Mouse (Mus musculus) heart, embryonic 11.5 days (tissue): Measurements from ENCODE around the gene Ctsf. TPM values are rescaled to one million over a fixed set of nuclear protein-coding genes. Genes with fewer than 3 reads are reported as not detected.

Source experiments
- ATAC-seq: fragments of 200-750 bp; cut with Nextera tagmentation; replicated peaks from 2 replicates; pipeline ENCODE4 v1.8.0; 2017; ENCODE audit warnings: moderate library complexity; ENCODE audit not compliant: insufficient number of reproducible peaks, low FRiP score, low TSS enrichment
- H3K27ac ChIP-seq: fragments of 300-500 bp; sonication (generic); 2 replicates; pipeline ENCODE4 v1.5.1; 2014; ENCODE audit warnings: mild to moderate bottlenecking, low read depth, low read length
- H3K27me3 ChIP-seq: fragments of 300-500 bp; sonication (generic); 2 replicates; pipeline ENCODE4 v1.6.1; 2014; ENCODE audit warnings: mild to moderate bottlenecking, low read length, mixed read lengths; ENCODE audit not compliant: control insufficient read depth, insufficient read depth
- H3K36me3 ChIP-seq: fragments of 300-500 bp; sonication (generic); 2 replicates; pipeline ENCODE4 v1.6.1; 2014; ENCODE audit warnings: mild to moderate bottlenecking, low read length, moderate library complexity, mixed read lengths; ENCODE audit not compliant: control insufficient read depth, insufficient read depth
- H3K4me1 ChIP-seq: fragments of 300-500 bp; sonication (generic); 2 replicates; pipeline ENCODE4 v1.6.1; 2014; ENCODE audit warnings: low read length; ENCODE audit not compliant: control insufficient read depth, insufficient read depth
- H3K4me2 ChIP-seq: fragments of 300-500 bp; sonication (generic); 2 replicates; pipeline ENCODE4 v1.6.1; 2014; ENCODE audit warnings: mild to moderate bottlenecking, moderate library complexity
- H3K4me3 ChIP-seq: fragments of 300-500 bp; sonication (generic); 2 replicates; pipeline ENCODE4 v1.5.1; 2014; ENCODE audit warnings: low read depth, low read length
- H3K9ac ChIP-seq: fragments of 300-500 bp; sonication (generic); 2 replicates; pipeline ENCODE4 v1.6.1; 2014; ENCODE audit warnings: mild to moderate bottlenecking, low read depth, low read length, moderate library complexity
- H3K9me3 ChIP-seq: fragments of 300-500 bp; sonication (generic); replicated peaks from 2 replicates; pipeline ENCODE4 v1.6.1; 2016; ENCODE audit warnings: low read length; ENCODE audit not compliant: control insufficient read depth
- WGBS: fragments of 180-500 bp; shearing (Covaris S2); extraction: QIAGEN DNeasy Blood & Tissue Kit; methylation state at CpG from one replicate; pipeline ENCODE4 v1.1.7; 2014; ENCODE audit not compliant: insufficient replicate concordance; 5-methylcytosine and 5-hydroxymethylcytosine counted together
- polyA plus RNA-seq: library from polyadenylated mRNA; unstranded; fragments of >200 nt; fragmentation: Nextera tagmentation; extraction: Ambion mirVana; gene quantifications from 2 replicates; pipeline ENCODE4 v1.2.1, GENCODE M21; 2014

Ctsf gene
- polyA plus RNA-seq, 1 experiment from 2014 or later: 23.3 TPM

DNA sequence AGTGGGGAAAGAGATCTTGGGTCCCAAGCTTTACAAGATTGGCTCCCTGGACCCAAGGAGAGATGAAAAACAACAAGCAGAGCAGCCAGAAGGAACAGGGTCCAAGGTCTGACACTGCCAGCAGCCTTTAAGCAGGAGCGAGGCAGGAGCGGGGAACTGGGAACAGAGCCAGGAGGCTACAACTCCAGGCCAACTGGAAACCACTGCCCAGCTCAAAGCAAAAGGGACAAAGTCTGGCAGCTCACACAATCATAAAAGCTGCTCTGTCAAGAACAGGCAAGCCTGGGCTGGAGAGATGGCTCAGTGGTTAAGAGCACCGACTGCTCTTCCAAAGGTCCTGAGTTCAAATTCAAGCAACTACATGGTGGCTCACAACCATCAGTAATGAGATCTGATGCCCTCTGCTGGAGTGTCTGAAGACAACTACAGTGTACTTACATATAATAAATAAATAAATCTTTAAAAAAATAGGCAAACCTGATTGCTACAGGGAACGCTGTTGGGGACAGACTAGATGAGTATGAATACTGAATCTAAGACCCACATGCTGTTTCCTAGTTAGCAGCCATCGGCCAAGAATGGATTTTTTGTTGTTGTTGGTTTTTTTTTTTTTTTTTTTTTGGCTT, 34.1 kb upstream of the Ctsf start:
- no peaks in the 10 kb centered on the region for H3K27me3 ChIP-seq
- no peak overlapping the region for H3K27ac ChIP-seq
- H3K9me3 ChIP-seq: no peaks in the 10 kb centered on the region
- H3K4me2 ChIP-seq: no peak overlapping the region
- 76% methylated on average over 5 of the region's 5 CpGs for WGBS
- peaks cover 5% of the 10 kb centered on the region; the same call in 1 of the 2 replicates for H3K36me3 ChIP-seq
- no peaks in the 10 kb centered on the region for H3K4me1 ChIP-seq
- no peak overlapping the region for H3K4me3 ChIP-seq
- no peak for ATAC-seq
- no peak overlapping the region for H3K9ac ChIP-seq

DNA sequence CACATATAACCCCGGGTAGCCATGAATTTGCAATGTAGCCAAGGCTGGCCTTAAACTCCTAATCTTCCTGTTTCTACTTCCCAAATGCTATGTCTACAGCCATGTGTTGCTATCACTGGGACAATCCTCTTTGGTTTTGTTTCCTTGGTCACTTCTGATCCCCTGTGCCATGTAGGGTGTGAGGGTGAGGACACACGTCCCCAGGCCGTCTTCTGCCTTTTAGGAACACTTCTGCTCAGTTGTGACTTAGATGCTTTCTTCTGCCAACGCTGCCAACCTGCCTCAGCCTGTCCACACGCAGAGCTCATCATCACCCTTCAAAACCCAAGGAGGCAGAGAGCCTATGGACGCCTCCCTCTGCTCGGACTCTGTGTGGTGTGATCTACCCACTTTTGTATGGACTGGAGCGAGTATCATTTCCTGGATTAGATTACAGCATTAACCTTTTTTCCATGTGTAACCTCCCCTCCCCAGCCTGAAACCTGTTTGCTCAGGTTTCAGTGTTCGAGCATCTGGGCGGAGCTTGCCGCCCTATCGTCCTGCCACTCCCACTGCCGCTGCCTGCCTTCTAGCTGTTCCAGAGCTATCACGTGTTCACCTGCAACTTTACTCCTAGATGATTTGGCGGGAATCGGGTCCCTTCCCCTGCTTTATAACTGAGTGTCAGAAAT, 26.4 kb upstream of the Ctsf start:
- H3K9me3 ChIP-seq: no peaks in the 10 kb centered on the region
- no peaks in the 10 kb centered on the region for H3K27me3 ChIP-seq
- no peaks in the 10 kb centered on the region for H3K4me1 ChIP-seq
- peaks cover 5% of the 10 kb centered on the region; the same call in 1 of the 2 replicates for H3K36me3 ChIP-seq
- 54% methylated on average over 16 of the region's 16 CpGs for WGBS
- ATAC-seq: no peak
- H3K4me3 ChIP-seq: no peak overlapping the region
- H3K9ac ChIP-seq: no peak overlapping the region
- no peak overlapping the region for H3K27ac ChIP-seq
- no peak overlapping the region for H3K4me2 ChIP-seq

DNA sequence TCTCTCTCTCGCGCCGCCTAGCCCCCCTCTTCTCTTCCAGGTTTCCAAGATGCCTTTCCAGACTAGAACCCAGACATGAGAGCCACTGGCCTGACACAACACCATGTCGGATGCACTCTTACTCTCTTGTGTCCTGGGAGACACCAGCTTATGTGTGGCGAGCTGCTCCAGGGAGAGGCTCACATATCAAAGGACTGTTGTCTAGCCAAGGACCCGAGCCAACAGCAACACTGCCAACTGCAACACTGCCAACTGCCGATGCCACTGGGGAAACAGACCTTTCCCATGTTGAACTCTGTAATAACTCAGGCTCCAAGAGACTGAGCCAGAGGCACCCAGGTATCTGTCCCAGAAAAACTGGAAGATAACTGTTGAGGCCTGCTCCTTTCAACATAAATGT, 25.8 kb upstream of the Ctsf start:
- ATAC-seq: no peak

DNA sequence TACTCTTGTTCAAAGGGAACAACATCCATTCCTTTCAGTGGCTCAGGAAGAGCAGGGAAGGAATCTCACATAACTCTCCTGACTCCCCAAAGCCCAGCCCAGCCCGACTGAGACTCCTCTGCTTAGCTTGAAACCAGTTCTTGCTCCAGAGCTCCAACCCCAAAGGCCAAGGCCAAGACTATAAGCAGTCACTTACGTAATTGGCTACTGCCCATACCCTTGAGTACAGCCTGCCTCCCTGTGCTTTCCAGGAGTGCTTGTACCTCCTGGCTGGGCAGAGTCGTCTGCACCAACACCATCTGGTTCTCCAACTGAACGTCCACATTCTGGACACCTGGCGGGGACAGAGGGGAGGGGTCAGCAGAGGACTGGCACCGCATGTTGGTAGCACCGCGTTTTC, 21.0 kb upstream of the Ctsf start:
- Histone ChIP-seq H3K9me3 (no peaks in the 10 kb centered on the region), H3K27ac (no peak overlapping the region), H3K27me3 (no peaks in the 10 kb centered on the region), H3K4me2 (no peak overlapping the region), H3K4me1 (peaks cover 6% of the 10 kb centered on the region; the same call in 1 of the 2 replicates), H3K36me3 (no peaks in the 10 kb centered on the region), H3K4me3 (no peak overlapping the region), H3K9ac (no peak overlapping the region)
- ATAC-seq: no peak
- 84% methylated on average over 8 of the region's 8 CpGs for WGBS

More for the DNA sequence above, 25.8 kb upstream of the Ctsf start:
- WGBS: 62% methylated on average over 7 of the region's 7 CpGs
- Histone ChIP-seq H3K27ac (no peak overlapping the region), H3K36me3 (peaks cover 5% of the 10 kb centered on the region; the same call in 1 of the 2 replicates), H3K4me3 (no peak overlapping the region), H3K4me1 (no peaks in the 10 kb centered on the region), H3K9me3 (no peaks in the 10 kb centered on the region), H3K27me3 (no peaks in the 10 kb centered on the region), H3K4me2 (no peak overlapping the region), H3K9ac (no peak overlapping the region)

DNA sequence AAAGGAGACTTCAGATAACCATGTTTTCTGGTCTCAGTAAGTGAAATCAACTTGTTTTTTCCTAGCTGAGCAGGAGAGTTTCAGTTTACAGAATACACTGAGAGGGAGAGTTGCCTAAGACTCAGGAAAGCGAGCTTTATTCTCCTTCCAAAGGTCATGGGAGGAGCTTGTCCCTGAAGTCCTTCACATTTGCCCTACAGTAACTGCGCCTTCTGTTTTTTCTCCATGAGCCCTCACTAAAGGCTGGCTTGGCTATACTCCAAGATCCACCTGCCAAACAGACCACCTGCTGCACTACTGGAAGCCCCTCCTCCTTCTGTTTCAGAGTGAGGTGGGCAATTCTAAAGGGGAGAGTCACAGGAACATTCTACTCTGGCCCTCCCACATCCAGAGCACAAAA, 18.8 kb upstream of the Ctsf start:
- no peak for ATAC-seq
- Histone ChIP-seq H3K9me3 (no peaks in the 10 kb centered on the region), H3K27ac (no peak overlapping the region), H3K9ac (no peak overlapping the region), H3K36me3 (no peaks in the 10 kb centered on the region), H3K4me2 (no peak overlapping the region), H3K4me3 (no peak overlapping the region), H3K27me3 (peaks cover 15% of the 10 kb centered on the region), H3K4me1 (peaks cover 11% of the 10 kb centered on the region; the same call in 1 of the 2 replicates)
- 82% methylated on average over 2 of the region's 2 CpGs for WGBS

DNA sequence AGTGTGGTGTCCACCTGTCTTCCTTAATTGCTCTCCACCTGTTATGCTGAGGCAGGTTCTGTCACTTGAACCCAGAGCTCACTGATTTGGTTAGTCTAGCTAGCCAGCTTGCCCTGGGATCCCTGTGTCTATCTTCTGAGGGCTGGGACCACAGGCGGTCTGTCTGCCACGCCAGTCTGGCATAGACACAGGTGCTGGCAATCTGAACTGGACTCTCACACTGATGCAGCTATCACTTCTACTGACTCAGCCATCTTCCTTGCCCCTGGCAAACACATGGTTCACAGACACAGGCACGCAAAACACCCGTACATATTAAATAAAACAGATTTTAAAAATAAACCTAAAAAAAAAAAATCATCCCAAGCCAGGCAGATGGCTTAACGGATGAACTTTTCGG, 17.9 kb upstream of the Ctsf start:
- H3K9me3 ChIP-seq: no peaks in the 10 kb centered on the region
- no peak overlapping the region for H3K27ac ChIP-seq
- H3K4me2 ChIP-seq: no peak overlapping the region
- no peak overlapping the region for H3K4me3 ChIP-seq
- 89% methylated on average over 6 of the region's 6 CpGs for WGBS
- H3K36me3 ChIP-seq: no peaks in the 10 kb centered on the region
- ATAC-seq: no peak
- peaks cover 11% of the 10 kb centered on the region; the same call in 1 of the 2 replicates for H3K4me1 ChIP-seq
- peaks cover 25% of the 10 kb centered on the region for H3K27me3 ChIP-seq
- H3K9ac ChIP-seq: no peak overlapping the region

DNA sequence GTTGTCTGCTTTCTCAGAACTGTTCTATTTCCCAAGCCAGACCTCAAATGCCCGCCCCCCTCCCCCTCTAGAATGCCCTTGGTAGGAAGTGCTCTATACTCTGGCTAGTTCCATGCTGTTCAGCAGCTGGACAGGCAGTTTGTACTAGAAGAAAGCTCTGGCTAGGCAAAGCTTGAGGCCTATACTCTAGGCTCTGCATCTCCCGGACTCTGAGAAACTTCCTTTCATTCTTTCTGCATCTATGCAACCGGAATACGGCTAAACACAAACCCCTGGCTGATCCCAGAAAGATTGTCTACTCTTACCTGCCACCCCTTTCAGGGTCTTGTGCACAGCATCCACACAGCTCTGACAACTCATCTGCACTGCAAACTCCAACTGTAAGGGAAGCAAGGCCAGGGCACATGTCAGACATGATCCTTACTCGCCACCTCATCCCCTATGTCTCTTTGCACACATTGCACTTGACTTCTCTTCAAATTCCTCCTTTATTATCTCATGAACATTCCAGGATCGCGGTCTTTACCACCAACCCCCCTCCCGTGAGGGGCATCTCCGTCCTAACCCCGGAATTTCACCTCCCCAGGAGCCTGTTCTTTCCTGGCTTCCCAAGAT, 16.3 kb upstream of the Ctsf start:
- no peak for ATAC-seq

DNA sequence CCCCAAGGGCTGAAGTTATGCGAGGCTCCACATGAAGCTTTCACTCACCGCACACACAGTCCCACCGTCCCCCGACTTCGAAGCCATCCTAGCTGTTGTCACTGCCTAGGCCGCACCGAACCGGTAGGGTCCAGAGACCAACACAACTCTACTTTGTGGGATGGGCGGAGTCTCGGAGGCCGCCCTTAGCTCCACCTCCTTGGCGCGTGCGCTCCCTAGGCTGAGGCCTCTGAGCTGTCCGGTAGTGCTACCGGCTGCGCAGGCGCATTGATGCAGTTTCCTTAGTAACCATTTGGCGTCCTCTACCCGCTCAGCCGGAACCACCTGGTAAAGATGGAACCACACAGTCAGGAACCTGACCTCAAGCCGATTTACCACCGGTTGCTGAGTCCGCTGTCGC, 15.8 kb upstream of the Ctsf start, which contains the start of the genes Ccs and Ccdc87:
Gene Ccs (minus strand): TSS at position 184 of the 400 bp plus-strand sequence.
Gene Ccdc87 (plus strand): TSS at position 218 of the 400 bp plus-strand sequence.
- WGBS: under 1% methylated on average over 25 of the region's 25 CpGs
- Histone ChIP-seq H3K4me1 (peaks cover 11% of the 10 kb centered on the region; the same call in 1 of the 2 replicates), H3K36me3 (no peaks in the 10 kb centered on the region), H3K4me3 (peak within 1 kb of the TSS; percentile 69), H3K27ac (no peak within 1 kb of the TSS), H3K9me3 (no peaks in the 10 kb centered on the region), H3K27me3 (peaks cover 27% of the 10 kb centered on the region), H3K9ac (peak within 1 kb of the TSS; percentile 82), H3K4me2 (peak within 1 kb of the TSS; percentile 97)
- ATAC-seq: peak; percentile 94

More for the DNA sequence above, 16.3 kb upstream of the Ctsf start:
- no peaks in the 10 kb centered on the region for H3K9me3 ChIP-seq
- peaks cover 11% of the 10 kb centered on the region; the same call in 1 of the 2 replicates for H3K4me1 ChIP-seq
- peak overlapping the region; percentile 82 for H3K9ac ChIP-seq
- H3K27ac ChIP-seq: no peak overlapping the region
- no peaks in the 10 kb centered on the region for H3K36me3 ChIP-seq
- peak overlapping the region; percentile 69 for H3K4me3 ChIP-seq
- peaks cover 27% of the 10 kb centered on the region for H3K27me3 ChIP-seq
- peak overlapping the region; percentile 97 for H3K4me2 ChIP-seq
- 33% methylated on average over 10 of the region's 10 CpGs for WGBS
